Mouse (Mus musculus): ENCODE data around the gene Gm37596. TPM values are rescaled to one million over a fixed set of nuclear protein-coding genes. Genes with fewer than 3 reads are reported as not detected.
"Not testable (repeated sequence)": the region's sequence is repeated elsewhere in the genome, so short reads cannot be mapped to it uniquely, and the experiment has no call there.

Gm37596 gene
- not detected in 2 replicates for total RNA-seq (2015)
- not detected in 2 replicates for total RNA-seq (2017)

DNA sequence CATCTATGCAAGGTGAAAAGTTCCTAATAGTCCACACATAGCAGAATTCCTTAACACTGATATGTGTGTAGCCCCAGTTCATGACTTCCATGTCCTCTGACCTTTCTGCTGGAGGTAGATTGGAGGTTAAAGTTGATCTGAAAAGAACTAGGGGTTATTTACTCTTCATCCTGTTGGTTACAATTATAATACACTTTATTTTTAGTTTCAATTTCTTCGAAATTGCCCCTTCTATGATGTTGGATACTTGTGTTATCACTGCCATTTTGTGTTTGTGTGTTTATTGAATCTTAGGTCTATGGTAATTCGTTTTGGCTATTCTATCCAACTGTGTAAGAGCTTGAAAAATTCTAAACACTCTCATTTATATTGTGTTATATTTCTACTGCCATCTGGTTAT, at the start of gene Gm37596:
Gene Gm37596, minus strand, starts transcription at position 101 of the 400 bp plus-strand sequence.
- not testable (repeated sequence) for ATAC-seq (replicated peaks; ENCODE audit: poor library complexity)

DNA sequence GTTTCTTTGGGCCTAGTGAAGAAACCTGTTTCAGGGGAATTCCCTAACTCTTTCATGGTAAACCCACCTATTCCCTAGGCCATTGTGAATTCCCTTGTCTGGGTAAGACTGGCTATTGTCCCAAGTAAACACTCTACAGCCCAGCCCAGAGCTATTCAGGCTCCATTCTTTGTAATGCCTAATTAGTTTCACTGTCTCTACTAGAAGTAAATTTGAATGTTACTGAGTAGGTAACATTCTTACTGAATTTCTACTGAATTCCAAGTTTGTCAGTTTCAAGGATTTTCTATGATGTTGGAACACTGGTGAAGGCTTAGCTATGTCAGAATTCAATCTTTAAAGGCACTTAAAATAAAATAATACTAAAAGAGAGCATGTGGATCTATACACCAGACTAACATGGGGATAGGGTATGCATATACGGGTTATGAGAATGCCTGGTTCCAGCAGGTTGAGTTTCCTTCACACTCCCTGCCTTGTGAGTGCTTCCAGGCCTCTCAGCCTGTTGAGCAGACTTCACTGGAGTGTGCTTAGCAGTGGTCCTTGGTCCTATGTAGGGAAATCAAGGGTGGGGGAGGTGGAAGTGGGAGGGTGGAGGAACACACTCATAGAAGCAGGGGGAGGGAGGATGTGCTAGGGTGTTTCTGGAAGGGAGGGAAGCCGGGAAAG, 16.2 kb upstream of the Gm37596 start:
- ATAC-seq (replicated peaks; ENCODE audit: poor library complexity): not testable (repeated sequence)

DNA sequence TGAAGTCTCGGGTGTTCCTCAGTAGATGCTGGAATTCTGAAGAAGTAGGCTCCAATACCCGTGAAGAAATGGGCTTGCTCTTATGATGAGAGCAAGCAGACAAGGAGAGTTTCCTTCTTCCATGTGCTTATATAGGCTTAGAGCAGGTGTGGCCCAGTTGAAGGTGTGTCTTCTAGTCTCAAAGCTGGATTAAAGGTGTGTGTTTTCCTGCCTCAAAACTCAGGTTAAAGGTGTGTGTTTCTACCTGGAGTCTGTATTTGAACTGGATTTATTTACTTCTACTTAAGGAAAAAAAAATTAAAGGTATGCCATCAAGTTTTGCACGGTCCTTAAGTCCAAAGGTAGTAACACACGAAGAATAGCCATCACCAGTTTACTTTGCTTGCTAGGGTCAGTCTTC, 16.7 kb downstream of the Gm37596 start, which contains the start of gene Tdpoz1:
Gene Tdpoz1, minus strand, starts transcription at position 101 of the 400 bp plus-strand sequence.
- not testable (repeated sequence) for ATAC-seq (replicated peaks; ENCODE audit: poor library complexity)

DNA sequence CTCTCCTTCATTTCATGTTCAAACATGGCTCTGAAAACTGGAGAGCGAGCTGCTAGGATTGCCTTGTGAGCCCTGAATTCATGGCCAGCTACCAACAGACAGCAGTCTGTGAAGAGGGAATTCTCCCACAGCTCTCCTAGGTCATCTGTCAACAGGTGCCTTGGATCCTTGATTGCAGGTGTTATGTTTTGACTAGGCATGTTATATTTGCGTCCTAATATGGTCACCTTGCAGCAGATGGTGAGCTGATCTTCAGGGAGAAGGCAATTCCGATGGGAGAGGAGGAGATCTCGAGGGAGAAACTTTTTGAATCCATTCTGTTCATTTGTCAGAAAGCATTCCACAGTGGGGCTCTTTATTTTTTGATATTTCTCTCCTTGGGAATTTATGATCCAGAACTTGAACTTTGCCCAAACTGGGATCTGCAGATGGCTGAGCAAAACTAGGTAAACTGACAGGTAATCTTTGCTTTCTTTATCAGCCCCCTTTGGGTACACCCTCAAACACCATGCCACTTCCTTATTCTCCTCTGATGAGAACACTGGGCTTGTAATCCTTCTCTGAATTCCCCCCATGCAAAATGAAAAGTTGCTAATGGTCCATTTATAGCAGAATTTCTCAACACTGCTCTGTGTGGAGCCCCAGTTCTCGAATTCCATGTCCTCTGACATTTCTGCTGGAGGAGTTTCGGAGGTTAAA, 21.9 kb downstream of the Gm37596 start:
- not testable (repeated sequence) for ATAC-seq (replicated peaks; ENCODE audit: poor library complexity)

DNA sequence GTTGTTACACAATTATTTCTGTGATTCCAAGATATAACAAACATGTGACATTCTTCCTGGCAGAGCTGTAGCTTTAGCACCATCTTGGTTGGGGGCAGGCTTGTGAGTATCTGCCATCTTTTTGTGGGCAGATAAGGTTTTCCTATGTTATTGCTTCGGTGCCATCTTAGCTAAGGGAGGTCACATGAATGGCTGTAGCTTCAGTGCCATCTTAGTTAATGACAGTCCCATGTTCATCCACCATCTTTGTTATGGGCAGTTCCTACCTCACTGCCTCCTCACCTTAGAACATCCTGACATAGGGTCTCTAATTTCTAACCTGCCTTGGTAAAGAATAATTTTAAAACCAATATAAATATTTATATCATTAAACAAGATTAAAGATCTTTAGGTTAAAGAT, 38.6 kb downstream of the Gm37596 start:
- ATAC-seq (replicated peaks; ENCODE audit: poor library complexity): no peak

DNA sequence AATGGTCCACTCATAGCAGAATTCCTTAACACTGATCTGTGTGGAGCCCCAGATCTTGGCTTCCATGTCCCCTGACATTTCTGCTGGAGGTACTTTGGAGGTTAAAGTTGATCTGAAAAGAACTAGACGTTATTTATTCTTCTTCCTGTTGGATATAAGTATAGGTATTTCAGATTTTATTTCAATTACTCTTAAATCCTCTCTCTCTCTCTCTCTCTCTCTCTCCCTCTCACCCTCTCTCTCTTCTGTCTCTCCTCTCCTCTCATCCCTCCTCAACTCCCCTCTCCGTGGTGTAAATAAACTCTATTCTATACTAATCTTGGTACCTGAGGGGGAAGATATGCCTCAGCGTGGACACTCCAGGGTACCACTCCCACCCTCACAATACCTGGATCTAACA, 40.3 kb downstream of the Gm37596 start, which contains the start of gene Tdpoz2:
Gene Tdpoz2, minus strand, starts transcription at position 101 of the 400 bp plus-strand sequence.
- ATAC-seq (replicated peaks; ENCODE audit: poor library complexity): no peak

Other genes with a start within 250 kb of the Gm37596 start
- gene Tchhl1, start 224.3 kb downstream of the Gm37596 start, total RNA-seq (2015): not detected in 2 replicates
- not detected in 2 replicates for gene Tchhl1, start 224.3 kb downstream of the Gm37596 start, total RNA-seq (2017)
- 1,747 and 1,792 TPM in 2 replicates for gene S100a11, start 172.6 kb downstream of the Gm37596 start, total RNA-seq (2015)
- gene S100a11, start 172.6 kb downstream of the Gm37596 start, total RNA-seq (2017): 99.3 and 111 TPM in 2 replicates
- gene S100a10, start 138.0 kb downstream of the Gm37596 start, total RNA-seq (2015): 146 and 155 TPM in 2 replicates
- gene S100a10, start 138.0 kb downstream of the Gm37596 start, total RNA-seq (2017): 217 and 260 TPM in 2 replicates
- not detected in 2 replicates for gene Tdpoz2, start 40.4 kb downstream of the Gm37596 start, total RNA-seq (2015)
- gene Tdpoz2, start 40.4 kb downstream of the Gm37596 start, total RNA-seq (2017): not detected in 2 replicates
- not detected in 2 replicates for gene Tdpoz1, start 16.8 kb downstream of the Gm37596 start, total RNA-seq (2015)
- gene Tdpoz1, start 16.8 kb downstream of the Gm37596 start, total RNA-seq (2017): not detected in 2 replicates
- gene Gm5773, start 79.9 kb upstream of the Gm37596 start, total RNA-seq (2015): not detected in 2 replicates
- gene Gm5773, start 79.9 kb upstream of the Gm37596 start, total RNA-seq (2017): not detected in 2 replicates
- not detected in 2 replicates for gene Tdpoz4, start 103.3 kb upstream of the Gm37596 start, total RNA-seq (2015)
- not detected in 2 replicates for gene Tdpoz4, start 103.3 kb upstream of the Gm37596 start, total RNA-seq (2017)
- not detected in 2 replicates for gene Tdpoz3, start 132.9 kb upstream of the Gm37596 start, total RNA-seq (2015)
- not detected in 2 replicates for gene Tdpoz3, start 132.9 kb upstream of the Gm37596 start, total RNA-seq (2017)